Mouse (Mus musculus): Measurements from ENCODE around the gene Vps52.

Vps52 gene

DNA sequence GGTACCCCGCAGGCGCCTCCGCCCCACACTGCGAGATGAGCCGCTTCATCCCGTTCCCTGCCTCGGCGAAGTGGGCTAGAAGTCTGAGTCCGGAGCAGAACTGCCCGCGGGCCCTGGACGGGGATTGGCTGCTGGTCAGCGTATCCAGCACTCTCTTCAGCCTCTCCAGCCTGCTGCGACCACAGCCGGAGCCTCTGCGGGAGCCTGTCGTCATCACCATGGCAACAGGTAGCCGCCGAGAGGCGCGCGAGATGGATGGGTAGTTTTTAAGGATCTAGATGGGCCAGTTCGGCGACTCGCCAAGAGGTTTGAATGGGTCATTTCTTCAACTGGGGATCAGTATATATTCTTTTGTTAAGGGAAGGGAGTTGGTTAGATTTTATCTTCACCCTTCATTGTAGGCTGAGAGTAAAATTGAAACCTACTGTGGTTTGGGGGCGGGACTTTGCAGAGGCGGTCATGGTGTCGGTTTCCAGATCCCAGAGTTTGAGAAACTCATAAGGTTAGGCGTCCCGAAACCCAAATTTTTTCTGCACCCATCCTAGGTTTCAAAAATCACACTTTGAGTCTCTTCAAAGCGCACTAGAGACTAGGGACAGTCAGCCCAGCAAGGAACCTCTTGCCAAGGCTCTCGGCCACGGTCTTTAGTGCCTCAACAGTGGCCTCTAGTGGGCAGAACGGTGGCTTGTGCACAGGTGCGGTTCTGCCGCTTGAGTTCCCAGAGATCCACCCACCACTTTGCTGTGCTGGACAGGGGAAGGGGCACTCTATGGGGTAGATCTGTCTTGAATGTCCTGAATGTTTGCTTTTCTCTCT is 35.1 kb upstream of the Vps52 start:
- peak; percentile 89 to 95 for DNase-seq (ENCODE audit: low spot score in 2 of 2)

DNA sequence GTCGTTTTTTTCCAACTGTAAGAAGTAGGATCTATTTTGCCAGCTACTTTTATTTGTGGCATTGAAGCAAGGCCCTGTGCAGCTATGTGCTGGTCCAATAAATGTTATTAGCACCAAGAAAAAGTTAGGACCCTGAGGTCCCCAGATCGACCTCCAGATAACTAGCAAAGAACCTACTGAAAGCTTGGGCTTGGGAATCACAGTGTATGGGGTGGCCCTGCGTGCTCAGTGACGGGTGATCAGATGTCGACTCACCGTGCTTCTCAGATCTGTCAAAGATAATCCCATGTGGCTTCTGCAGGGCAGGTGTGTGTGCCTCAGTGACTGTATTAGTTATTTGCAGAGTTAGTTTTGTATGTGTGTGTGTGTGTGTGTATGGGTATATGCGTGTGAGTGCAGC is 34.3 kb upstream of the Vps52 start:
- DNase-seq (ENCODE audit: low spot score in 2 of 2), result no peak

DNA sequence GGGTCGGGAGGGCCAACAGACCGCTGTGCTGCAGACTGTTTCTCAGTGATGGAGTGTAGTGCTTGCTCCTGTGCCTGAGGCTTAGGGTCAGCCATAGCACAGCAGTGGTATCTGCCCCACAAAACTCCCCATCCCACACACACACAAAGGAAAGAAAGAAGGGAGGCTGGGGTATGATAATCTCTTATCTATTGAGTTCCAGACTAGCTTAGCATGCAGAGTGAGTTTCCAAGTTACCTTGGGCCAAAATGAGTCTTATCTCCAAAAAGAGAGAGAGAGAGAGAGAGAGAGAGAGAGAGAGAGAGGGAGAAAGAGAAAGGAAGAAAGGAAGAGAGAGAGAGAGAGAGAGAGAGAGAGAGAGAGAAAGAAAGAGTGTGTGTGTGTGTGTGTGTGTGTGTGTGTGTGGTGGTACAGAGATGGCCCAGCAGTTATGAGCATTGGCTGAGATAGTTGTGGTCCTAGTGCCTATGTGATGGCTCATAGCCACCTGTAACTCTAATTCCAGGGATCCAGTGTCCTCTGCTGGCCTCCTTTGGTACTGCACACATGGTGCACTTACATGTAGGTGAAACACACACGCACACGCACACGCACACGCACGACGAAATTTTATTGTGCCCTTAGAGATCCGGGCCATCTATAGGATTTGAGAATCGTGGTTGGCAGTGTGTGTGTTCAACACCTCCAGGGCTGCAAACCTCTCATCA is 30.9 kb upstream of the Vps52 start:
- peak; percentile 72 to 88 for DNase-seq (ENCODE audit: low spot score in 2 of 2)

DNA sequence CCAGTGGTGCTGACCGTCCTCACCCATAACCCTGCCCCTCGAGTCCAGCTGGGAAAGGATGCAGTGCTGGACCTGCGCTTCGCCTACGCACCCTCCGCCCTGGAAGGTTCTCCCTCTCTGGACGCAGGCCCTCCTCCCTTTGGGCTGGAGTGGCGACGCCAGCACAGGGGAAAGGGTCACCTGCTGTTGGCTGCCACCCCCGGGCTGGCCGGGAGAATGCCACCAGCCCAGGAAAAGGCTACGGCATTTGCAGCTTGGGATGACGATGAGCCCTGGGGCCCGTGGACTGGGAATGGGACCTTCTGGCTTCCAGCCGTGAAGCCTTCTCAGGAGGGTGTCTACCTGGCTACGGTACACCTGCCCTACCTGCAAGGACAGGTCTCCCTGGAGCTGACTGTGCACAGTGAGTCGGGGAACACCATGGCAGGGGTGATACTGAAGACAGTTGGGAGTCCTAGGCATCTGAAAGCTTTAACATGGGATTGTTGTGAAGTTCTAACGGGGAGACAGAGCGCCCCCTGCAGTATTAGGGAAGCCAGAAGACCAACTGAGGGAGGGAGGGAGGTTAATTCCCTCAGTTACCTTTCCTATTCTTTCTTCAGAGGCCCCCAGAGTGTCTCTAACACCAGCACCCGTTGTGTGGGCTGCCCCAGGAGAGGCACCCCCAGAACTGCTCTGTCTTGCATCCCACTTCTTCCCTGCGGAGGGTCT is 30.1 kb upstream of the Vps52 start:
- DNase-seq (ENCODE audit: low spot score in 2 of 2), result no peak

DNA sequence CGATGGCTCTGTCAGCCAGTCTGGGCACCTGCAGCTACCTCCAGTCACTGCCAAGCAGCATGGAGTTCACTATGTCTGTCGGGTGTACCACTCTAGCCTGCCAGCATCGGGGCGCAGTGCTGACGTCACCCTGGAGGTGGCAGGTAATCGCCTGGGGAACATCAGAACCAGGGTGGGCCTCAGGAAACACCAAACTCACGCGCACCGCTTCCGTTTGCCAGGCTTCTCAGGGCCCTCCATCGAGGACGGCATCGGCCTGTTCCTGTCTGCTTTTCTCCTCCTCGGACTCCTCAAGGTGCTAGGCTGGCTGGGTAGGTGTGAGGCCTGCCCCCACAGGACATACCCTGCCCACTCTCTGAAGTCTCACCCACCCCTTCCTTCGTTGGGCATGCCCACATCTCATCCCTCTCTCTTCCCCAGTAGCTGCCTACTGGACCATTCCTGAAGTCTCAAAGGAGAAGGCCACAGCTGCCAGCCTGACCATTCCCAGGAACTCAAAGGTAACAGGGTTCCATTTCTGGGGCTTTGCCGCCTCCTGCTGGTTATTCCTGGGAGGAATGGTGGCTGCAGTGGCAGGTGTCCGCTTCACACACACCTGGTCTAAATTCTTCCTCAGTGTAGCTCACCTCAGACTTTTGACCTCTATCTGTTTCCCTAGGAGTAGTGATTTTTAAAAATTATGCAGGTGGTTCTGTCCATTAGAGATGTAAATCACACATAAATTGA is 29.2 kb upstream of the Vps52 start:
- peak in 1 of 2 experiments; percentile 69 for DNase-seq (ENCODE audit: low spot score in 2 of 2)

DNA sequence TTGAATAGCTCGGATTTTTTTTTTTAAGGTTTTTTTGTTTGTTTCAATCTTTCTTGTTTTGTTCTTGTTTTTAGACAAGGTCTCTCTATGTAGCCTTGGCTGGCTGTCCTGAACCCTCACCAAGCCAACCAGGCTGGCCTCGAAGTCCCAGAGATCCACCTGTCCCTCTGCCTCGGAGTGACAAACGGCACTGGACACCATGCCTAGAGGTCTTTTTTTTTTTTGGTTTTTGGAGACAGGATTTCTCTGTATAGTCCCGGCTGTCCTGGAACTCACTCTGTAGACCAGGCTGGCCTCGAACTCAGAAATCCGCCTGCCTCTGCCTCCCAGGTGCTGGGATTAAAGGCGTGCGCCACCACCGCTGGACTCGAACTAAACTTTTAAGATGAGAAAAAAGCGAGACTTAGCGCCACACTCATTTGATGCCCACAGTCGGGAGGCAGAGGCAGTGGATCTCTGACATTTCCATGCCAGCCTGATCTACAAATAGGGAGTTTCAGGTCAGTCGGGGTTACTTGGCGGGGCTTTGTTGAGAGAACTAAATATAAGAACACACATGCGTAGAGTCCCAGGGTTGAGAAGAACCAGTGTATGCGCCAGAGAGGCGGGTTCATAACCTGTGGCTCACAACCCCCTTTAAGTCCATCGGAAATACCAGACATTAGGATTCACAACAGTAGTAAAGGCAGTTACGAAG is 27.2 kb upstream of the Vps52 start:
- no peak for DNase-seq (ENCODE audit: low spot score in 2 of 2)

DNA sequence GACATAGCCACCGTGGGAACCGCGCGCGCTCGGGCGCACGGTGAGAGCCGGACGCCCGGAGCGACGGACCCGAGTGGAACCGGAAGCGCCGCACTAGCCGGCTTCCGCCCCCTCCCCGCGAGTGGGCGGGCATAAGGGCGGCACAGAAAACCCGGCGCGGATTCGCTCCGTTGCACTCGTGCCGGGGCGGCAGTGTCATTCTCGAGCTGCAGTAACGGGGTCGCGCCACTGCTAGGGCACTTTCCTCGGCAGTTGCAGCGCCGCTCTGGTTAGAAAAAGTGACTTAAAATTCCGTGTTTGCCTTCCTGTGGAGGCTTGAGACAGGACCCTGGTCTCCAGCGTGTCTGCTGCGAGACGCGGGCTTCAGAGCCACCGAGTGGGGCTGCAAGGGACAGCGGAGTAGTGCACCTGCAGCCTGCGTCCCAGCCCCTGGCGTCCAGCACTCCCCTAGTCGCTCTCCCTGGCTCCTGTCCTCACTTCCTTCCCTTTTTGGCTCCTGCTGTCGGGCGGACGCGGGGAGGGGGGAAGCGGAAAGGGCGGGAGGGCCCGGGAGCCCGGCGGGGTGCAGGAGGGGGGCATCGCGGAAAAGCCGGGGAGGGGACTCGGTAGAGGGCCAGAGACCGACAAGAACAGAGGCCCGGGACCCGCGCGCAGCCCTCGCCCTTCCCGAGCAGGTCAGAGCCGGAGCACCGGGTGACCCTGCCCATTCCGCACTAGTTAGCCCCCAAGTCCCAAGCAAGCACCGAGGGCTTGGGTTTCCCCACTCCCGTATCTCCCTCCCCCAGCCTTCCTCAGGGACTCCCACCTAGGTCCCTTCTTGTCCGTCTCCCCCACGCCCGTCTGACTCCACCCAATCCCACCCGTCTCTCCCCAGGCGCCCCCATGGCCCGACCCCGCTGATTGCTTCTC is 26.0 kb upstream of the Vps52 start, which contains the start of gene Rgl2:
Gene Rgl2 (plus strand): TSS at position 173 of the 909 bp plus-strand sequence.
- DNase-seq (ENCODE audit: low spot score in 2 of 2), result peak; percentile 97 to 99

DNA sequence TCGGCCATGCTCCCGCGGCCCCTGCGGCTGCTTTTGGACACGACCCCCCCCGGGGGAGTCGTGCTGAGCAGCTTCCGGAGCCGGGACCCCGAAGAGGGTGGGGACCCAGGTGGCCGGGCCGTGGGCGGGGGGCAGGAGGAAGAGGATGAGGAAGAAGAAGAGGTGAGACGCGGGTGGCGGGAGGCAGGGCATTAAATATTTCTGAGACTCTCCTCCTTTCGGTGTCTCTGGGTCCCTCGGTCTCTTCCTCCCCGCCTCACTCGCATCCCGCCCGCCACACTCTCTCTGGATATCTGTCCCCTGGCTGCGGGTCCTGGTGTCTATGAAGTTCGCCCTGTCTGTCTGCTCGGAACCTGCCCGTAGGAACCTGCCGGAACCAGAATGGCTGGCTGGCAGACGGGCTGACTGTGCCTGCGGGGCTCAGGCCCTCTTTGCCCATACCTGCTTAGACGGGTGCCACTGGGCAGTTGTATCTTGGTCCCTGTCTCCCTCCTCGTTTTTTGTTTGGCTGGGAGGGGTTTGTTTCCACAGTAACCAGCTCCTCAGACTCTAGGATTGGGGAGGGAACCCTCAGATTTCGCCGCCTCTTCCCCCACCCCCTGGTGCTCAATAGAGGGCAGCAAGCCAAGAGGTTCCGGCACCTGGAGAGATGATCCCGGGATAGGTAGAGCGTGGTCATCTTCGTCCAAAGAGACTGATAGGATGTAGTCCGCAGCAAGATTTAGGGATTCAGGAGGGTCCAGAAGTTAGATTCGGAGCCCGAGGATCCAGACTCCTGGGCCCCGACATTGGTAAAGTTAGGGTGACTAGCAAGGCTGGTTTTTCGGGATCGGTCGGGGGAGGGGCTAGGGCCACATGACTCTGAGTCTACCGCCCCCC is 25.1 kb upstream of the Vps52 start:
- DNase-seq (ENCODE audit: low spot score in 2 of 2), result peak in 1 of 2 experiments; percentile 82

DNA sequence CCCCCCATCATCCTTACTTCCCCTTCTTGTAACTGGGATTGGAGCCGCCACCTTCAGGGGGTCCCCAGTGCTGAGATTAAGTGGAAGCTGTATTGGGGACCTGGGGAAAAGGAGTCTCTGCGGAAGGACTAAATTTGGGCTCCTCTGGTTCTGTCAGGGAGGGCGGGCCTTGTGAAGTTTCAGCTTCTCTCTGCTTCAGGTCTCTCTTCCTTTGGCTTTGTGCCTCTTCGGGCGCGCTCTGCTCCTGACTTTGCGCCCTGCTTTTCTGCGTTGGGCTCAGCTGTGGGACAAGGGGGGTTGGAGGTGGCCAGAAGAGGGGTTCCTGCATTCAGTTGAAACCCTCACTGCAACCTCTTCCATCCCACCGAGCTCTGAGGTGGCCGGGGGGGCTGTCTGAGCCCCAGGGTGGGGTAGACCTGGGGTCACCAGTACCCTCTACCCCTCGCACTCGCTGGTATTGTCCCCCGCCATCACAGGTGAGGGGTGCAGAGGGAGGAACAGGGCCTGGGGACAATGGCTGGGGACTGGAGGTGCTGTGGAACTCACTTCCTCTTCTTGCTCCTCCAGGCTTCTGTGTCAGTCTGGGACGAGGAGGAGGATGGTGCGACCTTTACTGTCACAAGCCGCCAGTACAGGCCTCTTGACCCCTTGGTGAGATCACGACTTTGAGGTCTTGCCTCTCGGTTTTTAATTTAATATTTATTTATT is 24.3 kb upstream of the Vps52 start:
- peak in 1 of 2 experiments; percentile 67 for DNase-seq (ENCODE audit: low spot score in 2 of 2)

DNA sequence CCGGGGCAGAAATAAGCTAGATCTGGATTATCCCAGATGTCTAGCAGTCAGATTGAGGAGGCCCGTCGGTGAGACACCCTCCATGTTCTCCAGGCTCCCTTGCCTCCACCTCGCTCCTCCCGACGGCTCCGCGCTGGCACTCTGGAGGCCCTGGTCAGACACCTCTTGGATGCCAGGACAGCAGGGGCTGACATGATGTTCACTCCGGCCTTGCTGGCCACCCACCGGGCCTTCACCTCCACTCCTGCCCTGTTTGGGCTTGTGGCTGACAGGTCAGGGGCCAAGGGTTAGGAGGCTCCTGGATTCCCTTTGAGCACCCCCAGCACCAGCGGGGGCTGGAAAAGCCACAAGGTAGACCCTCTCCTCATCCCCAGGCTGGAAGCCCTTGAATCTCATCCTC is 23.7 kb upstream of the Vps52 start:
- DNase-seq (ENCODE audit: low spot score in 2 of 2), result peak in 1 of 2 experiments; percentile 65

DNA sequence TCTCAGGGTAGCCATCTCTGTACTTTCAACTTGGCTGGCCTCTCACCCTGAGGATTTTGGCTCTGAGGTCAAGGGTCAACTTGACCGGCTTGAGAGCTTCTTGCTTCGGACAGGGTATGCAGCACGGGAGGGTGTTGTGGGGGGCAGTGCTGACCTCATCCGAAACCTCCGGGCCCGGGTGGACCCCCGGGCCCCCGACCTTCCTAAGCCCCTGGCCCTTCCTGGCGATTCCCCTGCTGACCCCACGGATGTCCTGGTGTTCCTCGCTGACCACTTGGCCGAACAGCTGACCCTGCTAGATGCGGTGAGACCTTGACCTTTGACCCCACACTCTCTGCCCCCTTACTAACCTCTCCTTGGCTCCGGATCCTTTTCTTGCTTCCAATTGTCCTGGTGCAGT is 23.2 kb upstream of the Vps52 start:
- DNase-seq (ENCODE audit: low spot score in 2 of 2), result peak in 1 of 2 experiments; percentile 63

DNA sequence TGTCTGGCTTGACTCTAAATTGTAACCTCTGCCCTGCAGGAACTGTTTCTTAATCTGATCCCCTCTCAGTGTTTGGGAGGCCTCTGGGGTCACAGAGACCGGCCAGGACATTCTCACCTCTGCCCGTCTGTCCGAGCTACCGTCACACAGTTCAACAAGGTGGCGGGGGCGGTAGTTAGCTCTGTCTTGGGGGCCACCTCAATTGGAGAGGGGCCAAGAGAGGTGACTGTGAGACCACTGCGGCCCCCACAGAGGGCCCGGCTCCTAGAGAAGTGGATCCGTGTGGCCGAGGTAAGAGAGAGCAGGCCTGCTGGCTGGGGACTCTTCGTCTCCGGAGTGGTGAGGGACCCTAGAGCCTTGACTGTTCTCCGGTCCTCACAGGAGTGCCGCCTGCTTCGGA is 22.6 kb upstream of the Vps52 start:
- DNase-seq (ENCODE audit: low spot score in 2 of 2), result peak in 1 of 2 experiments; percentile 60

DNA sequence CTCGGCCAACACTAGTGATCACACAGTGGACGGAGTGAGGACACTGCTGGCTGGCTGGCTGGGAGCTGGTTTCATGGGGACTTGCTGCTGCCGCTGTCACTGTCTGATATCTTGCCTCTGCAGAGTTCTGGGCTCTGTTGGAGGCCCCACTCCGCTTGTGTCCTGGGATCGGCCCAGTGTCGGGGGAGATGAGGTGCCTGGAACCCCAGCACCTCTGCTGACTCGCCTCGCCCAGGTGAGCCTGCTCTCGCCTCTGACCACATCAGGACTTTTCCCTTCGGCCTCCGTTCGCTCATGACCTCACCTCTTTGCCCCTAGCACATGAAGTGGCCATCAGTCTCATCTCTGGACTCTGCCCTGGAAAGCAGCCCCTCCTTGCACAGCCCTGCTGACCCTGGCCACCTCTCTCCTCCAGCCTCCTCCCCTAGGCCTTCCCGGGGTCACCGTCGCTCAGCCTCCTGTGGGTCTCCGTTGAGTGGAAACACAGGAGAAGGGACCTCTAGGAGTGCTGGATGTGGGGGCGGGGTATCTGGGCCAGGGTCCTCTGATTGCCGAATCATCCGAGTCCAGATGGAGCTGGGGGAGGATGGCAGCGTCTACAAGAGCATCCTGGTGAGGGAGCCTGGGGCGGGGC is 20.1 kb upstream of the Vps52 start:
- DNase-seq (ENCODE audit: low spot score in 2 of 2), result peak in 1 of 2 experiments; percentile 64

DNA sequence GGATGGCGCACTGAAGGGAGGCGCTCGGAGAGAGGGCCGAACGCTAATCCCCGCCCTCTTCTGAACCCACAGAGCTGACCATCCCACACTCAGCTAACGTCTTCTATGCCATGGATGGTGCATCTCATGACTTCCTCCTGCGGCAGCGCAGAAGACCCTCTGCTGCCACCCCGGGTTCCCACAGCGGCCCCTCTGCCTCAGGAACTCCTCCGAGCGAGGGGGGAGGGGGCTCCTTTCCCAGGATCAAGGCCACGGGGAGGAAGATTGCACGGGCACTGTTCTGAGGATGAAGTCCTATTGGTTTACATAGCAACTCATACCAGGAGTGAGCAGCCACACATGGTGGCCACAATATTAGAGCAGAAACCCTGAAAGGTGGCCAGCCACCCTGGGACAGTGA is 18.6 kb upstream of the Vps52 start:
- DNase-seq (ENCODE audit: low spot score in 2 of 2), result no peak

DNA sequence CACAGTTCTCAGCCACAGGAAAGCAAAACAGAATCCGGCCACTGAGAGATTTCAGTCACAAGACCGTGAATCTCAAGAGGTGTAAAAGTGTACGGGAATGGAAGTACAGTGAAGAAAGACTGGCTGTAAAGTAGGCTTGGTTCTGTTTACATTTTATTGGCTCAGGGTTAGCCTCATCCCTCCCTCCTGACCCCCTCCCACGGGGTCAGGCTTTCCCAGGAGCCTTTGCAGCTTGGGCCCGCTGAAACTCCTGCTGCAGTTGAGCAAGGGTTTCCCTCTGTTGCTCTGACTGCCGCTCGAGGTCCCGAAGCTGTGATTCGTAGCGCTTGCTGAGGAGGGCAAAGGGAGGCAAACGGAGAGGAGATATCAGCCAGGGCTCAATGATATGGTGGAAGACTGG is 16.8 kb upstream of the Vps52 start:
- DNase-seq (ENCODE audit: low spot score in 2 of 2), result no peak

DNA sequence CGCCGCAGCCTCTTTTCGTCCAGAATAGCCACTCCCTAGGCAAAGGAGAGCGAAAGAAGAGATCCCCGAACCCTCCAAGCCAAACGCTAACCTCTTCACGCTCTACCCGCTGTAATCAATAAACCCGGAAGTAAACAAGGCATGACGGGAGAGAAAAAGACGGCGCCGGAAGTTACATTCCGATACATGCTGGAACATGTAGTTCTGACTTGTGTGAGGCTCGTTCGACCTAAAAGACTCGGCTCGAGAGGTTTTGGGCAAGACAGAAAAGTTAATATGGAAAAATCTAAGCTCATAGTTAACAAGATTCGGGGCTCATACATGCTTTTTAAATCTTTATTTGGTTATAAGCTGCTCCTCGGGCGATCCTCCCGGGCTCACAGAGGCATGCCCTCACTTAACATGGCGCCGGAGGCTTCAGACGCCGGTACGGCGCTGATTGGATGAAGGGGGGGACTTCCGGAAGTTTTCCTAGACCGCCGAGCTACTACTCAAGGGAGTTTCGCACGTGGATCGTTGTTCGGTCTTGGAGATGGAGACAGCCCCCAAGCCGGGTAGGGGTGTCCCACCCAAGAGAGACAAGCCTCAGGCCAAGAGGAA is 15.3 kb upstream of the Vps52 start, which contains the start of the genes Pfdn6 and Wdr46:
Gene Pfdn6 (minus strand): TSS at position 138 of the 600 bp plus-strand sequence.
Gene Wdr46 (plus strand): TSS at position 455 of the 600 bp plus-strand sequence.
- peak; percentile 84 to 92 for DNase-seq (ENCODE audit: low spot score in 2 of 2)

DNA sequence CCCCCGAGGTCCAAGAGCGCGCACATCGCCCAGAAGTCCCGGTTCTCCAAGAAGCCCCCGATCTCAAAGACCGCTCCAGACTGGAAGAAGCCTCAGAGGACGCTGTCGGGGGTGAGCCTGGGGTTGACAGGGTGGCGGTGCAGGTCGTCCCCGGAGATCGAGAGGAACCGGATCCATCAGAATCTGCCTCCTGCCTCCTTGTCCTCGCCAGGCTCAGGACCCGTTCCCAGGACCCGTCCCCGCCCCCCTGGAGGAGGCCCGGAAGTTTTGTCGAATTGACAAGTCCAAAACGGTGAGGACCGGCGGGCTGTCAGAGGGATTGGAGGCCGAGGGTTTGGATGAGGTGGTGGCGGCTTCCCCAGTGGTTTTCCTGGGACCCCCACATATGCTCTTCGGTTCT is 14.6 kb upstream of the Vps52 start:
- DNase-seq (ENCODE audit: low spot score in 2 of 2), result peak in 1 of 2 experiments; percentile 75

Measured in spleen, postnatal 4 days (tissue).